Mouse (Mus musculus) mouse embryonic stem cell (cell line): ENCODE data around the gene Grhpr.
"Not testable (repeated sequence)": the region's sequence is repeated elsewhere in the genome, so short reads cannot be mapped to it uniquely, and the experiment has no call there.

ENCODE experiments used
- in situ Hi-C, 2 experiments: fragments of 300-500 bp; cut with MboI; formaldehyde crosslinking; loops; 1 replicate in 1 of 2; 3 replicates in 1 of 2; pipeline ENCODE4 v1.14.3; 2019 to 2020; ENCODE audit warnings: low sequenced_read_pairs in 2 of 2, low pct_unique_long_range_greater_than_20kb in 1 of 2, mixed read lengths in 1 of 2; ENCODE audit not compliant: unreplicated experiment in 1 of 2

The Grhpr gene

GRCm38 (mm10) chr4:44981280-44981973 is at the start of gene Grhpr:
TSS of gene Grhpr (plus strand) at chr4:44981395.
- in situ Hi-C loops: no loop called here

GRCm38 (mm10) chr4:44931732-44932131 is 49.5 kb upstream of the Grhpr start:
- in situ Hi-C loops: no loop called here

- in situ Hi-C loops: no loop called here
These were observed 42.5 kb upstream of the Grhpr start for GRCm38 (mm10) chr4:44938359-44939340.

- in situ Hi-C loops: no loop called here
These were observed 41.5 kb upstream of the Grhpr start for GRCm38 (mm10) chr4:44939576-44940249.

- in situ Hi-C loops: no loop called here
These were observed 40.9 kb upstream of the Grhpr start for GRCm38 (mm10) chr4:44940286-44940685.

GRCm38 (mm10) chr4:44942237-44942636 is 39.0 kb upstream of the Grhpr start:
- in situ Hi-C loops: no loop called here

- in situ Hi-C loops: no loop called here
These were observed 37.7 kb upstream of the Grhpr start for GRCm38 (mm10) chr4:44943480-44943879.

- in situ Hi-C loops: no loop called here
These were observed 36.6 kb upstream of the Grhpr start for GRCm38 (mm10) chr4:44944426-44945075.

- in situ Hi-C loops: not testable (repeated sequence)
These were observed 35.1 kb upstream of the Grhpr start for GRCm38 (mm10) chr4:44946126-44946525.

- in situ Hi-C loops: no loop called here
These were observed 33.7 kb upstream of the Grhpr start for GRCm38 (mm10) chr4:44947464-44947863.

- in situ Hi-C loops: no loop called here
These were observed 32.9 kb upstream of the Grhpr start for GRCm38 (mm10) chr4:44948314-44948713.

GRCm38 (mm10) chr4:44953041-44953440 is 28.2 kb upstream of the Grhpr start:
- in situ Hi-C loops: no loop called here

GRCm38 (mm10) chr4:44958776-44959175 is 22.4 kb upstream of the Grhpr start:
- in situ Hi-C loops: no loop called here

- in situ Hi-C loops: no loop called here
These were observed 22.0 kb upstream of the Grhpr start for GRCm38 (mm10) chr4:44959220-44959619.

- in situ Hi-C loops: no loop called here
These were observed 18.0 kb upstream of the Grhpr start for GRCm38 (mm10) chr4:44963156-44963555.

GRCm38 (mm10) chr4:44965175-44965574 is 16.0 kb upstream of the Grhpr start:
- in situ Hi-C loops: no loop called here

- in situ Hi-C loops: no loop called here
These were observed 15.5 kb upstream of the Grhpr start for GRCm38 (mm10) chr4:44965736-44966135.

GRCm38 (mm10) chr4:44967402-44967801 is 13.8 kb upstream of the Grhpr start:
- in situ Hi-C loops: no loop called here

- in situ Hi-C loops: no loop called here
These were observed 11.1 kb upstream of the Grhpr start for GRCm38 (mm10) chr4:44970056-44970455.
